Mouse (Mus musculus) myocyte (in vitro differentiated cells): ENCODE measurements at regions not wholly inside any gene's neighbourhood (a gene's known extent, or its start where the extent isn't known, plus 50 kb on each side); places are given as distances from the start of the nearest gene placed in this dataset.

ENCODE experiments used
- H3K27me3 ChIP-seq: one replicate; pipeline ENCODE4 v1.6.1; 2011; ENCODE audit not compliant: control insufficient read depth, insufficient read depth, insufficient read length
- H3K36me3 ChIP-seq: one replicate; pipeline ENCODE4 v1.6.1; 2011; ENCODE audit not compliant: control insufficient read depth, insufficient read depth
- H3K4me2 ChIP-seq: one replicate; pipeline ENCODE4 v1.6.1; 2011; ENCODE audit warnings: low read depth, control low read depth
- H3K4me3 ChIP-seq: one replicate; pipeline ENCODE4 v1.5.1; 2011; ENCODE audit warnings: mild to moderate bottlenecking, control low read depth, moderate library complexity
- H3K79me2 ChIP-seq: one replicate; pipeline ENCODE4 v1.6.1; 2011; ENCODE audit not compliant: control insufficient read depth, insufficient read depth
- H3ac ChIP-seq: one replicate; pipeline ENCODE4 v1.6.1; 2011; ENCODE audit not compliant: control insufficient read depth, insufficient read length
- CEBPB ChIP-seq: IDR thresholded peaks from 2 replicates; pipeline ENCODE4 v1.6.1; 2011; ENCODE audit warnings: mild to moderate bottlenecking, moderate library complexity; ENCODE audit not compliant: poor library complexity, insufficient read depth, severe bottlenecking
- E2F4 ChIP-seq: IDR thresholded peaks from one replicate; pipeline ENCODE4 v1.6.1; 2011; ENCODE audit warnings: mild to moderate bottlenecking, control low read depth, moderate library complexity; ENCODE audit not compliant: insufficient read depth
- MAX ChIP-seq: IDR thresholded peaks from one replicate; pipeline ENCODE4 v1.6.1; 2011; ENCODE audit warnings: low read depth, mild to moderate bottlenecking, control low read depth
- MYOD1 ChIP-seq, 3 experiments: IDR thresholded peaks; one replicate each; pipeline ENCODE4 v1.6.1; 2011; ENCODE audit warnings: control low read depth in 2 of 3, low read depth in 2 of 3, mild to moderate bottlenecking in 2 of 3, moderate library complexity in 1 of 3; ENCODE audit not compliant: insufficient read length in 2 of 3, control insufficient read depth in 1 of 3
- MYOG ChIP-seq, 3 experiments: IDR thresholded peaks; one replicate each; pipeline ENCODE4 v1.6.1; 2011; ENCODE audit warnings: control low read depth in 2 of 3, low read depth in 2 of 3, mild to moderate bottlenecking in 2 of 3; ENCODE audit not compliant: insufficient read length in 2 of 3, control insufficient read depth in 1 of 3, insufficient read depth in 1 of 3
- POLR2A ChIP-seq: IDR thresholded peaks from one replicate; pipeline ENCODE4 v1.6.1; 2011; ENCODE audit warnings: low read depth, mild to moderate bottlenecking, control low read depth, moderate library complexity; ENCODE audit not compliant: insufficient read length
- POLR2AphosphoS2 ChIP-seq: IDR thresholded peaks from one replicate; pipeline ENCODE4 v1.6.1; 2011; ENCODE audit warnings: low read depth, control low read depth; ENCODE audit not compliant: insufficient read length
- REST ChIP-seq: IDR thresholded peaks from one replicate; pipeline ENCODE4 v1.6.1; 2011; ENCODE audit warnings: mild to moderate bottlenecking, control low read depth, moderate library complexity; ENCODE audit not compliant: insufficient read depth, insufficient read length
- SRF ChIP-seq: IDR thresholded peaks from one replicate; pipeline ENCODE4 v1.6.1; 2011; ENCODE audit warnings: low read depth; ENCODE audit not compliant: control insufficient read depth, insufficient read length
- TCF12 ChIP-seq: IDR thresholded peaks from one replicate; pipeline ENCODE4 v1.6.1; 2011; ENCODE audit warnings: mild to moderate bottlenecking, control low read depth; ENCODE audit not compliant: poor library complexity, insufficient read depth, severe bottlenecking
- TCF3 ChIP-seq: IDR thresholded peaks from one replicate; pipeline ENCODE4 v1.6.1; 2011; ENCODE audit warnings: low read depth, control low read depth; ENCODE audit not compliant: insufficient read length
- USF1 ChIP-seq: IDR thresholded peaks from one replicate; pipeline ENCODE4 v1.6.1; 2011; ENCODE audit warnings: low read depth, mild to moderate bottlenecking, control low read depth, moderate library complexity

DNA sequence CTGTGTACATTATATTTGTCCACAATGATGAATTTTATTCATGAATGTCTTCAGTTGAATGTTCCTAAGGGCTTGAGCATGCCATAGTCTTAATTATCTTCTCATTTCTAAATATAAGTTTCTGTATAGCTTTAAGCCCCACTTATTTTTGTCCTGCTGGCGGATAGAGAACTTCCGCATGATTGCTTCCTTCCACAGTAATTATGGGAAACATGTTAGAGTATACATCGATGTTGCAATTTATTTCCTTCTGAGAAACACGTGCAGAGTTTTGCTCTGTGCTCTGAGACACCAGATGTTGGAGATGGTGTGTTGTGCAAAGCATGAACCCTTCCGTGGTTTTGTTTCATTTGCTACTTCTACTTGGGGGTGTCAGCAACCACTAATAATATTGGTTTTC, 237.8 kb upstream of the Cdh18 start:
- Histone ChIP-seq H3K36me3 (no peaks in the 10 kb centered on the region), H3K4me2 (no peak overlapping the region), H3K79me2 (no peaks in the 10 kb centered on the region), H3K27me3 (no peaks in the 10 kb centered on the region), H3K4me3 (no peak overlapping the region), H3ac (no peak overlapping the region)
- TF ChIP-seq TCF12 = no peak
- no peak for TF ChIP-seq E2F4
- TF ChIP-seq POLR2A = no peak

DNA sequence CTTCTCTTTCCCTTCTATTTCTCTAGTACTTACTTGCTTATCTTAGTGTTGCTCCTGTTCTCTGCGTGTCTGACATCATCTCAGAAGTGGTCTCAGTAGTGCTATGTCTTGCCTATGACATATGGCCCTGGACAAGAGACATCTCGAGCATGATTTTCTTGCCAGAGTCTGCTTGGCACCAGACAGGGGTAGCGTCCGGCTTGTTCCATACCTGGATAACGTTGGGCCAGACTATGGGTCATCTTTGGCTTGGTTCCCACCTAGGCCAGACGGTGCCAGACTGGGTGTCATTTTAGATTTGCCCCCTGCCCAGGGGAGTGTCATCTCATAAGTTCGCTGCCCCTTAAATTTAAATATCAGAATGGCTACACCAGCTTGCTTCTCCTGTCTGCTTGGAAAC, 229.8 kb upstream of the Cdh18 start:
- Histone ChIP-seq H3K79me2 (no peaks in the 10 kb centered on the region), H3K36me3 (no peaks in the 10 kb centered on the region), H3K4me2 (no peak overlapping the region), H3ac (no peak overlapping the region), H3K4me3 (no peak overlapping the region), H3K27me3 (no peaks in the 10 kb centered on the region)
- TF ChIP-seq MYOG (IDR thresholded peaks at IDR 0.05; ENCODE audit: control insufficient read depth in 1 of 3, insufficient read depth in 1 of 3, insufficient read length in 2 of 3, low read depth in 2 of 3) (no peak), REST (no peak), MYOD1 (IDR thresholded peaks at IDR 0.05; ENCODE audit: control insufficient read depth in 1 of 3, insufficient read length in 2 of 3, low read depth in 2 of 3) (no peak), USF1 (no peak), TCF3 (no peak), TCF12 (no peak), POLR2AphosphoS2 (no peak), SRF (no peak), E2F4 (no peak), MAX (no peak), CEBPB (no peak)

DNA sequence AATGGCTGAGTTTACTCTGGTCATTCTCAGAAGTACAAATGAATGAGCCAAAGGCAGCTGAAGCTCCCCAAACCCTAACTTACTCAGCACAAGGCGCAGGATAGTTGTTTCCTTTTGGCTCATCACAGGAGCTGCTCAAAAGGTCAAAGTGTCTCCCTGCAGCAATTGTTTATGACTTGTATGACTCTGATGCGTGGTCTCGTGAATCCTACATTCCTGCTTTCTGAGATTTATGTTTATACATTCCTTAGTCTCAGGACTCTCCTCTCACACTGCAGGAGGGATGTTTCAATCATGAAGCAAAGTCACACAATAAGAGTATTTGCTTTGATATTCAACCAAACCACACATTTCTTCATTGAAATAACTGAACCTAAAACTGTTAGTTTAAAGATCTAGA, 209.9 kb upstream of the Cdh18 start:
- H3K27me3 ChIP-seq = no peaks in the 10 kb centered on the region
- no peak overlapping the region for H3K4me2 ChIP-seq
- H3K79me2 ChIP-seq = no peaks in the 10 kb centered on the region
- no peak overlapping the region for H3K4me3 ChIP-seq
- no peaks in the 10 kb centered on the region for H3K36me3 ChIP-seq
- TF ChIP-seq TCF3 (no peak), CEBPB (no peak), MYOG (IDR thresholded peaks at IDR 0.05; ENCODE audit: control insufficient read depth in 1 of 3, insufficient read depth in 1 of 3, insufficient read length in 2 of 3, low read depth in 2 of 3) (no peak), POLR2AphosphoS2 (no peak), E2F4 (no peak), MYOD1 (IDR thresholded peaks at IDR 0.05; ENCODE audit: control insufficient read depth in 1 of 3, insufficient read length in 2 of 3, low read depth in 2 of 3) (no peak), USF1 (no peak), TCF12 (no peak), POLR2A (no peak), REST (no peak)
- H3ac ChIP-seq = no peak overlapping the region

DNA sequence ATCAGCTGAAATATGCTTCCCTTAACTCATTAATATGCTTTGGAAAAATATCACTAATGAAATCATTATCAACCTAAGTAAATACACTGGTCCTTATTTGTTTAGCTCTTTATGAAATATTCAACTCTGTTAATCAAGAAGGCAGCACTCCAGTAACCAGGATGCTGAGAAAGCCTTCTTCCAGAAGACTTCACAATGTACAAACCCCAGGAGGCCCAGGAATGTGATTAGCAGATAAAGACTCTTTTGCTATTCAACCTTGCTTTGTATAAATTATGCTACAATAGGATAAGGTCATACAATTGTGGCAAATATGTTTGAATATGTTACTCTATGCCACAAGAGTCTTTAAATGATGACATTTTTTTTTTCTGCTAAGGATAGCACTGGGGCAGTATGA, 204.5 kb upstream of the Cdh18 start:
- no peak overlapping the region for H3K4me3 ChIP-seq
- no peaks in the 10 kb centered on the region for H3K27me3 ChIP-seq
- no peak overlapping the region for H3K4me2 ChIP-seq
- TF ChIP-seq MYOD1 (IDR thresholded peaks at IDR 0.05; ENCODE audit: control insufficient read depth in 1 of 3, insufficient read length in 2 of 3, low read depth in 2 of 3) = no peak
- no peak for TF ChIP-seq CEBPB
- TF ChIP-seq E2F4 = no peak
- no peak for TF ChIP-seq TCF3
- TF ChIP-seq POLR2AphosphoS2 = no peak
- no peak for TF ChIP-seq SRF
- TF ChIP-seq USF1 = no peak
- TF ChIP-seq POLR2A = no peak
- TF ChIP-seq TCF12 = no peak
- no peak for TF ChIP-seq MAX
- no peak for TF ChIP-seq MYOG (IDR thresholded peaks at IDR 0.05; ENCODE audit: control insufficient read depth in 1 of 3, insufficient read depth in 1 of 3, insufficient read length in 2 of 3, low read depth in 2 of 3)
- no peak for TF ChIP-seq REST
- H3K36me3 ChIP-seq = no peaks in the 10 kb centered on the region
- H3K79me2 ChIP-seq = no peaks in the 10 kb centered on the region
- no peak overlapping the region for H3ac ChIP-seq

DNA sequence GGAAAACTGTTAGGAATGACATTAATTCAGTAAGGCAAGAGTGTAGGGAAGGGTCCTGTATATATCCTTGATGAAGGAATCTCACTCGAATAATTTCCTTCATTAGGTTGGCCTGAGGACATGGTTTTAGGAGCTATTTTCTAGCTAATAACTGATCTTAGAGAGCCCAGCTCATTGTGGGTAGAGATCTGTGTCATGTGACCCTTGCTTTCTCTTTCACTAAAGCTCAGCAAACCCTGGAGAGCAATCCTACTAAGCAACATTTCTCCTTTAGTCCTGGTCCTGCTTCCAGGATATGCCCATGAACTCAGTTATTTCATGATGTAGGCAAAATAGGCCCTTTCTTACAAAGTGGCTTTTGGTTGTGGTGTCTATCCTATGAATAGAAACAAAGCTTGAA, 197.3 kb upstream of the Cdh18 start:
- no peak overlapping the region for H3K4me2 ChIP-seq
- H3ac ChIP-seq = no peak overlapping the region
- H3K36me3 ChIP-seq = no peaks in the 10 kb centered on the region
- no peaks in the 10 kb centered on the region for H3K27me3 ChIP-seq
- H3K4me3 ChIP-seq = no peak overlapping the region
- TF ChIP-seq USF1 = peak; percentile 70
- no peak for TF ChIP-seq E2F4
- H3K79me2 ChIP-seq = no peaks in the 10 kb centered on the region
